Mouse (Mus musculus) forebrain, embryonic 14.5 days (tissue): ENCODE measurements at regions not wholly inside any gene's neighbourhood (a gene's known extent, or its start where the extent isn't known, plus 50 kb on each side); places are given as distances from the start of the nearest gene placed in this dataset.
"Not testable (repeated sequence)": the region's sequence is repeated elsewhere in the genome, so short reads cannot be mapped to it uniquely, and the experiment has no call there.

Source experiments
- ATAC-seq: fragments of 200-750 bp; cut with Nextera tagmentation; 2 replicates; pipeline ENCODE4 v1.8.0; 2017; ENCODE audit warnings: mild to moderate bottlenecking, moderate library complexity
- DNase-seq: peaks from one replicate; pipeline ENCODE4 v3.0.0-alpha.2; 2015; ENCODE audit warnings: low spot score
- H3K27ac ChIP-seq: fragments of 300-500 bp; sonication (generic); 2 replicates; pipeline ENCODE4 v1.5.1; 2014; ENCODE audit warnings: low read depth, mild to moderate bottlenecking, control low read depth, low read length, moderate library complexity
- H3K27me3 ChIP-seq: fragments of 300-500 bp; sonication (generic); replicated peaks from 2 replicates; pipeline ENCODE4 v1.6.1; 2014; ENCODE audit warnings: low read length, control low read depth, mixed read lengths; ENCODE audit not compliant: control insufficient read depth, insufficient read depth
- H3K36me3 ChIP-seq: fragments of 300-500 bp; sonication (generic); 2 replicates; pipeline ENCODE4 v1.6.1; 2014; ENCODE audit warnings: low read length, control low read depth; ENCODE audit not compliant: control insufficient read depth, insufficient read depth
- H3K4me1 ChIP-seq: fragments of 300-500 bp; sonication (generic); 2 replicates; pipeline ENCODE4 v1.6.1; 2014; ENCODE audit warnings: antibody characterized with exemption, low read length, control low read depth; ENCODE audit not compliant: control insufficient read depth, insufficient read depth
- H3K4me2 ChIP-seq: fragments of 300-500 bp; sonication (generic); 2 replicates; pipeline ENCODE4 v1.6.1; 2014; ENCODE audit warnings: mild to moderate bottlenecking, control low read depth, low read length
- H3K4me3 ChIP-seq: fragments of 300-500 bp; sonication (generic); 2 replicates; pipeline ENCODE4 v1.5.1; 2014; ENCODE audit warnings: low read depth, low read length, control low read depth
- H3K9ac ChIP-seq: fragments of 300-500 bp; sonication (generic); 2 replicates; pipeline ENCODE4 v1.6.1; 2014; ENCODE audit warnings: mild to moderate bottlenecking, low read length, control low read depth, moderate library complexity
- H3K9me3 ChIP-seq: fragments of 300-500 bp; sonication (generic); replicated peaks from 2 replicates; pipeline ENCODE4 v1.6.1; 2016; ENCODE audit warnings: low read length, control low read depth, mixed read lengths; ENCODE audit not compliant: control insufficient read depth
- WGBS: fragments of 180-500 bp; shearing (Covaris S2); extraction: QIAGEN DNeasy Blood & Tissue Kit; methylation state at CpG from one replicate; pipeline ENCODE4 v1.1.7; 2014; 5-methylcytosine and 5-hydroxymethylcytosine counted together

GRCm38 (mm10) chr3:31508471-31508870 is 198.3 kb upstream of the Slc7a14 start:
- ATAC-seq, result no peak
- Histone ChIP-seq H3K27me3 (no peaks in the 10 kb centered on the region), H3K9me3 (no peaks in the 10 kb centered on the region), H3K36me3 (no peaks in the 10 kb centered on the region), H3K4me1 (no peaks in the 10 kb centered on the region), H3K9ac (no peak overlapping the region), H3K4me2 (no peak overlapping the region), H3K27ac (no peak overlapping the region), H3K4me3 (no peak overlapping the region)
- WGBS, result 90% methylated on average over 4 of the region's 4 CpGs
- DNase-seq, result no peak

- H3K9ac ChIP-seq, result no peak overlapping the region
- WGBS, result 56% methylated on average over 10 of the region's 10 CpGs
- H3K9me3 ChIP-seq, result no peaks in the 10 kb centered on the region; the same call in 1 of the 2 replicates
- ATAC-seq, result 0 out of 2 replicates have a peak, but pooled peaks have one; percentile 10
- no peak overlapping the region for H3K4me3 ChIP-seq
- no peaks in the 10 kb centered on the region for H3K27me3 ChIP-seq
- H3K4me2 ChIP-seq, result no peak overlapping the region
- H3K27ac ChIP-seq, result no peak overlapping the region
- H3K4me1 ChIP-seq, result no peaks in the 10 kb centered on the region
- peak; percentile 48 for DNase-seq
- no peaks in the 10 kb centered on the region for H3K36me3 ChIP-seq
Measured at GRCm38 (mm10) chr3:31499201-31499968, 189.2 kb upstream of the Slc7a14 start.

GRCm38 (mm10) chr3:31495287-31495686 is 185.1 kb upstream of the Slc7a14 start:
- H3K4me3 ChIP-seq, result no peak overlapping the region
- H3K27ac ChIP-seq, result no peak overlapping the region
- no peak overlapping the region for H3K4me2 ChIP-seq
- 95% methylated on average over 1 of the region's 1 CpGs for WGBS
- no peak overlapping the region for H3K9ac ChIP-seq
- no peaks in the 10 kb centered on the region; the same call in 1 of the 2 replicates for H3K9me3 ChIP-seq
- ATAC-seq (no peak), DNase-seq (no peak)
- no peaks in the 10 kb centered on the region for H3K36me3 ChIP-seq
- no peaks in the 10 kb centered on the region for H3K27me3 ChIP-seq
- no peaks in the 10 kb centered on the region for H3K4me1 ChIP-seq

GRCm38 (mm10) chr3:31494706-31495105 is 184.5 kb upstream of the Slc7a14 start:
- Histone ChIP-seq H3K4me2 (no peak overlapping the region), H3K36me3 (no peaks in the 10 kb centered on the region), H3K4me3 (no peak overlapping the region), H3K4me1 (no peaks in the 10 kb centered on the region), H3K27me3 (no peaks in the 10 kb centered on the region), H3K9ac (no peak overlapping the region), H3K27ac (no peak overlapping the region), H3K9me3 (no peaks in the 10 kb centered on the region; the same call in 1 of the 2 replicates)
- ATAC-seq, result no peak
- WGBS, result 87% methylated on average over 1 of the region's 1 CpGs
- no peak for DNase-seq

GRCm38 (mm10) chr3:31491736-31492135 is 181.6 kb upstream of the Slc7a14 start:
- H3K9ac ChIP-seq, H3K4me3 ChIP-seq, H3K36me3 ChIP-seq, H3K4me2 ChIP-seq, H3K27ac ChIP-seq, DNase-seq, H3K27me3 ChIP-seq, ATAC-seq, H3K9me3 ChIP-seq, H3K4me1 ChIP-seq: not testable (repeated sequence)
- WGBS, result 94% methylated on average over 1 of the region's 1 CpGs

- no peak overlapping the region for H3K9ac ChIP-seq
- H3K27ac ChIP-seq, result no peak overlapping the region
- H3K27me3 ChIP-seq, result no peaks in the 10 kb centered on the region
- 71% methylated on average over 6 of the region's 6 CpGs for WGBS
- H3K4me3 ChIP-seq, result no peak overlapping the region
- no peak overlapping the region for H3K4me2 ChIP-seq
- no peak for ATAC-seq
- no peaks in the 10 kb centered on the region for H3K36me3 ChIP-seq
- DNase-seq, result no peak
- no peaks in the 10 kb centered on the region for H3K4me1 ChIP-seq
- no peaks in the 10 kb centered on the region for H3K9me3 ChIP-seq
Measured at GRCm38 (mm10) chr3:31487596-31487995, 177.4 kb upstream of the Slc7a14 start.

- no peak overlapping the region for H3K4me2 ChIP-seq
- no peak overlapping the region for H3K27ac ChIP-seq
- H3K9ac ChIP-seq, result no peak overlapping the region
- no peak for DNase-seq
- H3K27me3 ChIP-seq, result no peaks in the 10 kb centered on the region
- no peaks in the 10 kb centered on the region for H3K4me1 ChIP-seq
- H3K4me3 ChIP-seq, result no peak overlapping the region
- 64% methylated on average over 3 of the region's 3 CpGs for WGBS
- ATAC-seq, result no peak
- H3K36me3 ChIP-seq, result no peaks in the 10 kb centered on the region
- no peaks in the 10 kb centered on the region for H3K9me3 ChIP-seq
Measured at GRCm38 (mm10) chr3:31481964-31482363, 171.8 kb upstream of the Slc7a14 start.

- H3K36me3 ChIP-seq, result no peaks in the 10 kb centered on the region
- H3K4me3 ChIP-seq, result no peak overlapping the region
- H3K9ac ChIP-seq, result no peak overlapping the region
- no peak overlapping the region for H3K4me2 ChIP-seq
- no peak overlapping the region for H3K27ac ChIP-seq
- DNase-seq (peak; percentile 72), ATAC-seq (peak; percentile 50; the same call in 1 of the 2 replicates)
- H3K27me3 ChIP-seq, result no peaks in the 10 kb centered on the region
- H3K4me1 ChIP-seq, result no peaks in the 10 kb centered on the region
- H3K9me3 ChIP-seq, result no peaks in the 10 kb centered on the region
- WGBS, result 38% methylated on average over 1 of the region's 1 CpGs
Measured at GRCm38 (mm10) chr3:31467882-31468281, 157.7 kb upstream of the Slc7a14 start.

- WGBS, result 83% methylated on average over 4 of the region's 4 CpGs
- H3K27ac ChIP-seq, result no peak overlapping the region
- H3K9me3 ChIP-seq, result no peaks in the 10 kb centered on the region
- H3K27me3 ChIP-seq, result no peaks in the 10 kb centered on the region
- no peak overlapping the region for H3K4me2 ChIP-seq
- no peak for DNase-seq
- H3K9ac ChIP-seq, result no peak overlapping the region
- no peak for ATAC-seq
- H3K4me3 ChIP-seq, result no peak overlapping the region
- H3K4me1 ChIP-seq, result no peaks in the 10 kb centered on the region
- no peaks in the 10 kb centered on the region for H3K36me3 ChIP-seq
Measured at GRCm38 (mm10) chr3:31464260-31464659, 154.1 kb upstream of the Slc7a14 start.
